Mouse (Mus musculus) liver, embryonic 14.5 days (tissue): ENCODE data around the gene B4galt2.

Experiments
- CTCF ChIP-seq: IDR thresholded peaks from 2 replicates; pipeline ENCODE4 v1.5.1; 2016; ENCODE audit warnings: antibody characterized with exemption, low read depth, control low read depth
- EP300 ChIP-seq: IDR thresholded peaks from 2 replicates; pipeline ENCODE4 v1.6.1; 2016; ENCODE audit warnings: antibody characterized with exemption, low read depth

GRCm38 (mm10) chr4:117828572-117829145, 54.6 kb downstream of the B4galt2 start:
- TF ChIP-seq EP300, result no peak
- no peak for TF ChIP-seq CTCF
